Mouse (Mus musculus) hindbrain, embryonic 11.5 days (tissue): ENCODE data around the gene Sh2d7. TPM values are rescaled to one million over a fixed set of nuclear protein-coding genes. Genes with fewer than 3 reads are reported as not detected.

Experiments
- ATAC-seq: fragments of 200-750 bp; cut with Nextera tagmentation; 2 replicates; pipeline ENCODE4 v1.8.0; 2017; ENCODE audit warnings: mild to moderate bottlenecking, moderate TSS enrichment, moderate library complexity; ENCODE audit not compliant: low FRiP score
- DNase-seq: peaks from one replicate; pipeline ENCODE4 v3.0.0-alpha.2; 2015; ENCODE audit warnings: low spot score
- H3K27ac ChIP-seq: fragments of 300-500 bp; sonication (generic); 2 replicates; pipeline ENCODE4 v1.5.1; 2014; ENCODE audit warnings: mild to moderate bottlenecking, low read depth, low read length
- H3K27me3 ChIP-seq: fragments of 300-500 bp; sonication (generic); 2 replicates; pipeline ENCODE4 v1.6.1; 2014; ENCODE audit warnings: mild to moderate bottlenecking, low read length, moderate library complexity, mixed read lengths; ENCODE audit not compliant: control insufficient read depth, insufficient read depth
- H3K36me3 ChIP-seq: fragments of 300-500 bp; sonication (generic); 2 replicates; pipeline ENCODE4 v1.6.1; 2014; ENCODE audit warnings: mild to moderate bottlenecking, low read length, moderate library complexity, mixed read lengths; ENCODE audit not compliant: control insufficient read depth, insufficient read depth
- H3K4me1 ChIP-seq: fragments of 300-500 bp; sonication (generic); replicated peaks from 2 replicates; pipeline ENCODE4 v1.6.1; 2014; ENCODE audit warnings: low read length, mixed read lengths; ENCODE audit not compliant: control insufficient read depth, insufficient read depth
- H3K4me2 ChIP-seq: fragments of 300-500 bp; sonication (generic); replicated peaks from 2 replicates; pipeline ENCODE4 v1.6.1; 2014; ENCODE audit warnings: mild to moderate bottlenecking, low read depth, low read length
- H3K4me3 ChIP-seq: fragments of 300-500 bp; sonication (generic); 2 replicates; pipeline ENCODE4 v1.5.1; 2014; ENCODE audit warnings: low read depth, low read length
- H3K9ac ChIP-seq: fragments of 300-500 bp; sonication (generic); 2 replicates; pipeline ENCODE4 v1.6.1; 2014; ENCODE audit warnings: low read depth, low read length
- H3K9me3 ChIP-seq: fragments of 300-500 bp; sonication (generic); 2 replicates; pipeline ENCODE4 v1.6.1; 2016; ENCODE audit warnings: low read length; ENCODE audit not compliant: control insufficient read depth
- WGBS: fragments of 180-500 bp; shearing (Covaris S2); extraction: QIAGEN DNeasy Blood & Tissue Kit; methylation state at CpG from one replicate; pipeline ENCODE4 v1.1.7; 2014; 5-methylcytosine and 5-hydroxymethylcytosine counted together
- polyA plus RNA-seq: library from polyadenylated mRNA; unstranded; fragments of >200 nt; fragmentation: Nextera tagmentation; extraction: Ambion mirVana; gene quantifications from 2 replicates; pipeline ENCODE4 v1.2.1, GENCODE M21; 2014

Sh2d7 gene
- 0.08 and 0.18 TPM in 2 replicates for polyA plus RNA-seq

- no peaks in the 10 kb centered on the region for H3K9me3 ChIP-seq
- no peak within 1 kb of the TSS for H3K9ac ChIP-seq
- no peak within 1 kb of the TSS for H3K27ac ChIP-seq
- no peaks in the 10 kb centered on the region for H3K4me1 ChIP-seq
- ATAC-seq: no peak
- WGBS: 92% methylated on average over 14 of the region's 14 CpGs
- no peak within 1 kb of the TSS for H3K4me2 ChIP-seq
- H3K36me3 ChIP-seq: no peaks in the 10 kb centered on the region
- DNase-seq: no peak
- H3K4me3 ChIP-seq: no peak within 1 kb of the TSS
- H3K27me3 ChIP-seq: no peaks in the 10 kb centered on the region
These were observed at the start of gene Sh2d7 for GRCm38 (mm10) chr9:54538684-54539083. Gene Sh2d7, plus strand, starts transcription at chr9:54538984.

- Histone ChIP-seq H3K4me2 (no peak overlapping the region), H3K9me3 (no peaks in the 10 kb centered on the region), H3K4me3 (no peak overlapping the region), H3K9ac (no peak overlapping the region), H3K27me3 (no peaks in the 10 kb centered on the region), H3K4me1 (no peaks in the 10 kb centered on the region), H3K36me3 (no peaks in the 10 kb centered on the region), H3K27ac (no peak overlapping the region)
- DNase-seq (no peak), ATAC-seq (no peak)
- 84% methylated on average over 2 of the region's 2 CpGs for WGBS
These were observed 49.2 kb upstream of the Sh2d7 start for GRCm38 (mm10) chr9:54489599-54489998.

- H3K9me3 ChIP-seq: no peaks in the 10 kb centered on the region
- H3K27me3 ChIP-seq: no peaks in the 10 kb centered on the region
- H3K9ac ChIP-seq: no peak overlapping the region
- ATAC-seq: no peak
- H3K4me1 ChIP-seq: no peaks in the 10 kb centered on the region
- H3K4me3 ChIP-seq: no peak overlapping the region
- no peaks in the 10 kb centered on the region for H3K36me3 ChIP-seq
- WGBS: 88% methylated on average over 2 of the region's 2 CpGs
- H3K4me2 ChIP-seq: no peak overlapping the region
- no peak for DNase-seq
- no peak overlapping the region for H3K27ac ChIP-seq
These were observed 48.4 kb upstream of the Sh2d7 start for GRCm38 (mm10) chr9:54490431-54490830.

GRCm38 (mm10) chr9:54499291-54499690 is 39.5 kb upstream of the Sh2d7 start:
- Histone ChIP-seq H3K9ac (no peak overlapping the region), H3K9me3 (no peaks in the 10 kb centered on the region), H3K27ac (no peak overlapping the region), H3K36me3 (no peaks in the 10 kb centered on the region), H3K27me3 (0 out of 2 replicates have a peak, but pooled peaks cover 3% of the 10 kb centered on the region), H3K4me3 (no peak overlapping the region), H3K4me1 (no peaks in the 10 kb centered on the region), H3K4me2 (no peak overlapping the region)
- no peak for DNase-seq
- 84% methylated on average over 6 of the region's 6 CpGs for WGBS
- ATAC-seq: no peak

GRCm38 (mm10) chr9:54499791-54500190 is 39.0 kb upstream of the Sh2d7 start:
- H3K4me2 ChIP-seq: no peak overlapping the region
- no peak overlapping the region for H3K27ac ChIP-seq
- 0 out of 2 replicates have a peak, but pooled peaks cover 3% of the 10 kb centered on the region for H3K27me3 ChIP-seq
- no peaks in the 10 kb centered on the region for H3K9me3 ChIP-seq
- no peak overlapping the region for H3K4me3 ChIP-seq
- H3K4me1 ChIP-seq: no peaks in the 10 kb centered on the region
- no peak overlapping the region for H3K9ac ChIP-seq
- no peak for ATAC-seq
- no peaks in the 10 kb centered on the region for H3K36me3 ChIP-seq
- WGBS: 79% methylated on average over 3 of the region's 3 CpGs
- DNase-seq: no peak

GRCm38 (mm10) chr9:54500832-54501452 is 37.8 kb upstream of the Sh2d7 start:
- Histone ChIP-seq H3K4me2 (peak overlapping the region; percentile 55), H3K9ac (peak overlapping the region; percentile 86), H3K27ac (peak overlapping the region; percentile 51), H3K9me3 (no peaks in the 10 kb centered on the region), H3K27me3 (0 out of 2 replicates have a peak, but pooled peaks cover 3% of the 10 kb centered on the region), H3K36me3 (no peaks in the 10 kb centered on the region), H3K4me3 (peak overlapping the region; percentile 71), H3K4me1 (no peaks in the 10 kb centered on the region)
- under 1% methylated on average over 43 of the region's 43 CpGs for WGBS
- DNase-seq: no peak
- peak; percentile 68 for ATAC-seq

- Histone ChIP-seq H3K4me1 (no peaks in the 10 kb centered on the region), H3K9ac (peak within 1 kb of the TSS; percentile 86), H3K4me3 (peak within 1 kb of the TSS; percentile 71), H3K27me3 (0 out of 2 replicates have a peak, but pooled peaks cover 3% of the 10 kb centered on the region), H3K9me3 (no peaks in the 10 kb centered on the region), H3K27ac (peak within 1 kb of the TSS; percentile 51), H3K36me3 (no peaks in the 10 kb centered on the region), H3K4me2 (peak within 1 kb of the TSS; percentile 55)
- WGBS: 2% methylated on average over 64 of the region's 99 CpGs
- DNase-seq (peak; percentile 96), ATAC-seq (peak; percentile 96)
These were observed 37.2 kb upstream of the Sh2d7 start, which contains the start of gene Dmxl2 for GRCm38 (mm10) chr9:54501453-54502110. Gene Dmxl2, minus strand, starts transcription at chr9:54501626.

- Histone ChIP-seq H3K4me3 (peak overlapping the region; percentile 71), H3K4me1 (no peaks in the 10 kb centered on the region), H3K4me2 (peak overlapping the region; percentile 55), H3K27me3 (0 out of 2 replicates have a peak, but pooled peaks cover 3% of the 10 kb centered on the region), H3K36me3 (no peaks in the 10 kb centered on the region), H3K9ac (peak overlapping the region; percentile 86; the same call in 1 of the 2 replicates), H3K9me3 (no peaks in the 10 kb centered on the region), H3K27ac (peak overlapping the region; percentile 51; the same call in 1 of the 2 replicates)
- DNase-seq: no peak
- no peak for ATAC-seq
- WGBS: 6% methylated on average over 13 of the region's 13 CpGs
These were observed 36.7 kb upstream of the Sh2d7 start for GRCm38 (mm10) chr9:54502111-54502495.
